Mouse (Mus musculus) erythroblast, embryonic 14.5 days (primary cell): ENCODE data around the gene Vmn1r137. TPM values are rescaled to one million over a fixed set of nuclear protein-coding genes. Genes with fewer than 3 reads are reported as not detected.
"Not testable (repeated sequence)": the region's sequence is repeated elsewhere in the genome, so short reads cannot be mapped to it uniquely, and the experiment has no call there.

ENCODE experiments used
- H3K27me3 ChIP-seq: 2 replicates; pipeline ENCODE4 v1.6.1; 2012; ENCODE audit warnings: inconsistent platforms; ENCODE audit not compliant: control insufficient read depth
- H3K36me3 ChIP-seq: 2 replicates; pipeline ENCODE4 v1.6.1; 2012; ENCODE audit warnings: mild to moderate bottlenecking, inconsistent platforms; ENCODE audit not compliant: control insufficient read depth
- H3K4me1 ChIP-seq: 2 replicates; pipeline ENCODE4 v1.6.1; 2012; ENCODE audit warnings: inconsistent platforms; ENCODE audit not compliant: control insufficient read depth
- H3K4me3 ChIP-seq: replicated peaks from 2 replicates; pipeline ENCODE3; 2012; ENCODE audit warnings: moderate library complexity, mild to moderate bottlenecking, inconsistent platforms
- H3K9me3 ChIP-seq: 2 replicates; pipeline ENCODE4 v1.6.1; 2012; ENCODE audit warnings: low read length, inconsistent platforms, mixed read lengths; ENCODE audit not compliant: control insufficient read depth
- polyA plus RNA-seq: library from polyadenylated mRNA; stranded (reverse); fragments of >175 nt; gene quantifications from 2 replicates; pipeline ENCODE4 v1.2.3, GENCODE M21; 2012

Vmn1r137 gene
- polyA plus RNA-seq: not detected in 2 replicates

- H3K9me3 ChIP-seq, H3K36me3 ChIP-seq, H3K4me1 ChIP-seq, H3K27me3 ChIP-seq, H3K4me3 ChIP-seq: not testable (repeated sequence)
Measured at GRCm38 (mm10) chr7:21994287-21994686, at the start of gene Vmn1r137. TSS of gene Vmn1r137 (plus strand) at chr7:21994587.

- H3K4me1 ChIP-seq, H3K36me3 ChIP-seq, H3K9me3 ChIP-seq, H3K27me3 ChIP-seq, H3K4me3 ChIP-seq: not testable (repeated sequence)
Measured at GRCm38 (mm10) chr7:22028797-22029196, 34.4 kb downstream of the Vmn1r137 start, which contains the start of gene Vmn1r138. TSS of gene Vmn1r138 (minus strand) at chr7:22028897.

Other genes with a start within 250 kb of the Vmn1r137 start
- not detected in 2 replicates for gene Gm4175, start 233.1 kb upstream of the Vmn1r137 start, polyA plus RNA-seq
- not detected in 2 replicates for gene Gm4177, start 197.9 kb upstream of the Vmn1r137 start, polyA plus RNA-seq
- 0.09 TPM in 1 of 2 replicates, not detected in the other for gene Vmn1r135, start 162.2 kb upstream of the Vmn1r137 start, polyA plus RNA-seq
- gene Gm5725, start 150.3 kb upstream of the Vmn1r137 start, polyA plus RNA-seq: not detected in 2 replicates
- gene Gm5891, start 73.3 kb upstream of the Vmn1r137 start, polyA plus RNA-seq: not detected in 2 replicates
- gene Vmn1r138, start 34.3 kb downstream of the Vmn1r137 start, polyA plus RNA-seq: not detected in 2 replicates
- not detected in 2 replicates for gene Gm6176, start 61.7 kb downstream of the Vmn1r137 start, polyA plus RNA-seq
- not detected in 2 replicates for gene Vmn1r139, start 74.5 kb downstream of the Vmn1r137 start, polyA plus RNA-seq
- not detected in 2 replicates for gene Gm16451, start 123.7 kb downstream of the Vmn1r137 start, polyA plus RNA-seq
- gene Gm10666, start 140.2 kb downstream of the Vmn1r137 start, polyA plus RNA-seq: not detected in 2 replicates
- gene Vmn1r142, start 169.4 kb downstream of the Vmn1r137 start, polyA plus RNA-seq: not detected in 2 replicates
- gene Vmn1r143, start 194.8 kb downstream of the Vmn1r137 start, polyA plus RNA-seq: not detected in 2 replicates
- gene Gm8653, start 206.7 kb downstream of the Vmn1r137 start, polyA plus RNA-seq: not detected in 2 replicates
- gene Gm8453, start 234.9 kb downstream of the Vmn1r137 start, polyA plus RNA-seq: not detected in 2 replicates